Mouse (Mus musculus) hindbrain, postnatal 0 days (tissue): ENCODE results near the gene Sec61g. TPM values are rescaled to one million over a fixed set of nuclear protein-coding genes. Genes with fewer than 3 reads are reported as not detected.
"Not testable (repeated sequence)": the region's sequence is repeated elsewhere in the genome, so short reads cannot be mapped to it uniquely, and the experiment has no call there.

Experiments used
- ATAC-seq: fragments of 200-750 bp; cut with Nextera tagmentation; 2 replicates; pipeline ENCODE4 v1.8.0; 2017; ENCODE audit warnings: mild to moderate bottlenecking, moderate TSS enrichment, moderate library complexity
- DNase-seq: peaks from one replicate; pipeline ENCODE4 v3.0.0-alpha.2; 2015; ENCODE audit warnings: low spot score
- H3K27ac ChIP-seq: fragments of 300-500 bp; sonication (generic); 2 replicates; pipeline ENCODE4 v1.5.1; 2014; ENCODE audit warnings: mild to moderate bottlenecking
- H3K27me3 ChIP-seq: fragments of 300-500 bp; sonication (generic); 2 replicates; pipeline ENCODE4 v1.6.1; 2014; ENCODE audit warnings: low read length, mixed read lengths; ENCODE audit not compliant: insufficient read depth
- H3K36me3 ChIP-seq: fragments of 300-500 bp; sonication (generic); 2 replicates; pipeline ENCODE4 v1.6.1; 2014; ENCODE audit warnings: low read length, mixed read lengths; ENCODE audit not compliant: insufficient read depth
- H3K4me1 ChIP-seq: fragments of 300-500 bp; sonication (generic); 2 replicates; pipeline ENCODE4 v1.6.1; 2014; ENCODE audit warnings: antibody characterized with exemption, low read length, mixed read lengths; ENCODE audit not compliant: insufficient read depth
- H3K4me2 ChIP-seq: fragments of 300-500 bp; sonication (generic); 2 replicates; pipeline ENCODE4 v1.6.1; 2014; ENCODE audit warnings: low read depth, mild to moderate bottlenecking, low read length, moderate library complexity, mixed read lengths
- H3K4me3 ChIP-seq: fragments of 300-500 bp; sonication (generic); 2 replicates; pipeline ENCODE4 v1.5.1; 2014; ENCODE audit warnings: low read length
- H3K9ac ChIP-seq: fragments of 300-500 bp; sonication (generic); replicated peaks from 2 replicates; pipeline ENCODE4 v1.6.1; 2014; ENCODE audit warnings: mild to moderate bottlenecking, low read length, moderate library complexity, mixed read lengths
- H3K9me3 ChIP-seq: fragments of 300-500 bp; sonication (generic); 2 replicates; pipeline ENCODE4 v1.6.1; 2016; ENCODE audit warnings: low read length, mixed read lengths
- CTCF ChIP-seq: IDR thresholded peaks from 2 replicates; pipeline ENCODE4 v1.5.1; 2016; ENCODE audit warnings: antibody characterized with exemption, control low read depth, low read depth
- WGBS: fragments of 180-500 bp; shearing (Covaris S2); extraction: QIAGEN DNeasy Blood & Tissue Kit; methylation state at CpG from one replicate; pipeline ENCODE4 v1.1.7; 2014; 5-methylcytosine and 5-hydroxymethylcytosine counted together
- polyA plus RNA-seq: library from polyadenylated mRNA; unstranded; fragments of >200 nt; fragmentation: Nextera tagmentation; extraction: Ambion mirVana; gene quantifications from 2 replicates; pipeline ENCODE4 v1.2.1, GENCODE M21; 2015
- total RNA-seq: library from RNA; depleted of rRNA; stranded (reverse); fragments of >200 nt; gene quantifications from 2 replicates; pipeline ENCODE4 v1.2.3, GENCODE M21; 2014

The Sec61g gene
- total and polyA plus RNA-seq, 2 experiments from 2014 or later, result 14.9 to 34.6 TPM

- Histone ChIP-seq H3K27ac (no peak overlapping the region), H3K4me1 (no peaks in the 10 kb centered on the region), H3K4me3 (no peak overlapping the region), H3K4me2 (no peak overlapping the region), H3K36me3 (no peaks in the 10 kb centered on the region), H3K9ac (no peak overlapping the region), H3K9me3 (no peaks in the 10 kb centered on the region), H3K27me3 (no peaks in the 10 kb centered on the region)
- ATAC-seq (no peak), DNase-seq (no peak)
- no peak for TF ChIP-seq CTCF
- WGBS, result 96% methylated on average over 5 of the region's 5 CpGs
These were observed 20.1 kb upstream of the Sec61g start for GRCm38 (mm10) chr11:16528391-16528790.

DNA sequence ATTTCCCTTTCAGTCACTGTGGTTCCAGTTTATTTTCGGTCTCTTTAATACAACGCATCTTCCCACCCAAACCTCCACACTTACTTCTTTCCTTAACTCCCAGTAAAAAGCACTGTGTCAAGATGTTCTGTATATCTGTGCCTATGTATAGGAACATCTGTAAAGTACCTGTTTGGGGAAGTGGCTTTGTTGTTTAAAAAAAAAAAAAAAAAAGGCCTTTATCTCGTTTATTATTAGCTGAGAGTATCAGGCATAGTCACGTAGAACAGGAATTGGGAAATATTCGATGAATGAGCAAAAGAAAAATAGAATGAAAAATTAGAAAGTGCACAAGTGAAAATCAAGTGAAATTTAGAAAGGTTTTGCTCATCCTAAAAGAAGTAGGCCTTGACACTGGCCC lies 19.5 kb upstream of the Sec61g start:
- Histone ChIP-seq H3K4me1 (no peaks in the 10 kb centered on the region), H3K9me3 (no peaks in the 10 kb centered on the region), H3K4me3 (no peak overlapping the region), H3K4me2 (no peak overlapping the region), H3K27ac (no peak overlapping the region), H3K27me3 (no peaks in the 10 kb centered on the region), H3K36me3 (no peaks in the 10 kb centered on the region), H3K9ac (no peak overlapping the region)
- WGBS, result 90% methylated on average over 5 of the region's 5 CpGs
- TF ChIP-seq CTCF, result no peak
- DNase-seq (no peak), ATAC-seq (no peak)

GRCm38 (mm10) chr11:16526467-16526866 lies 18.2 kb upstream of the Sec61g start:
- Histone ChIP-seq H3K4me3 (no peak overlapping the region), H3K27ac (no peak overlapping the region), H3K27me3 (no peaks in the 10 kb centered on the region), H3K4me1 (no peaks in the 10 kb centered on the region), H3K9ac (no peak overlapping the region), H3K4me2 (no peak overlapping the region), H3K36me3 (no peaks in the 10 kb centered on the region), H3K9me3 (no peaks in the 10 kb centered on the region)
- ATAC-seq (no peak), DNase-seq (no peak)
- TF ChIP-seq CTCF, result no peak
- 61% methylated on average over 2 of the region's 2 CpGs for WGBS

DNA sequence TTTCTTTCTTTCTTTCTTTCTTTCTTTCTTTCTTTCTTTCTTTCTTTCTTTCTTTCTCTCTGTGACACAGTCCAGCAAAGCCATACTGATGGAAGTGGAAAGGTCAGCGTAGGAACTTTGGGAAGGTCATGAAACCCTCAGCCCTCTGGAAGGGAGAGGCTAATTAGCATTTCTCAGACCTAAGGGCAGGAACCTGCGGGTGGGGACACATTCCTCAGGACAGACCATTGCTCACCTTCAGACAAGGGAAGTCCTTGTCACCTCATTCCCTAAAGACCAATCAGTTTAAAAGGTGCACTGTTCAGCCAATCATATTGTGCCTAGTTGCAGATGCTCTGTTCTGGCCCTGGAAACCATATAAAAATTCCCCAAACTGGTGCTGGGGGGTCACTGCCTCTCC lies 17.4 kb upstream of the Sec61g start:
- no peak for DNase-seq
- WGBS, result 50% methylated on average over 2 of the region's 2 CpGs
- Histone ChIP-seq H3K4me1 (no peaks in the 10 kb centered on the region), H3K4me3 (no peak overlapping the region), H3K4me2 (no peak overlapping the region), H3K9me3 (no peaks in the 10 kb centered on the region), H3K27me3 (no peaks in the 10 kb centered on the region), H3K9ac (no peak overlapping the region), H3K36me3 (no peaks in the 10 kb centered on the region), H3K27ac (no peak overlapping the region)
- no peak for ATAC-seq
- TF ChIP-seq CTCF, result no peak

GRCm38 (mm10) chr11:16524917-16525640 lies 16.8 kb upstream of the Sec61g start:
- H3K4me1 ChIP-seq, result no peaks in the 10 kb centered on the region
- ATAC-seq, result peak; percentile 81
- H3K4me2 ChIP-seq, result no peak overlapping the region
- no peaks in the 10 kb centered on the region for H3K36me3 ChIP-seq
- H3K4me3 ChIP-seq, result no peak overlapping the region
- no peaks in the 10 kb centered on the region for H3K27me3 ChIP-seq
- no peak overlapping the region for H3K9ac ChIP-seq
- DNase-seq, result peak; percentile 90
- peak; percentile 71 for TF ChIP-seq CTCF
- no peaks in the 10 kb centered on the region for H3K9me3 ChIP-seq
- H3K27ac ChIP-seq, result no peak overlapping the region
- 39% methylated on average over 3 of the region's 3 CpGs for WGBS

DNA sequence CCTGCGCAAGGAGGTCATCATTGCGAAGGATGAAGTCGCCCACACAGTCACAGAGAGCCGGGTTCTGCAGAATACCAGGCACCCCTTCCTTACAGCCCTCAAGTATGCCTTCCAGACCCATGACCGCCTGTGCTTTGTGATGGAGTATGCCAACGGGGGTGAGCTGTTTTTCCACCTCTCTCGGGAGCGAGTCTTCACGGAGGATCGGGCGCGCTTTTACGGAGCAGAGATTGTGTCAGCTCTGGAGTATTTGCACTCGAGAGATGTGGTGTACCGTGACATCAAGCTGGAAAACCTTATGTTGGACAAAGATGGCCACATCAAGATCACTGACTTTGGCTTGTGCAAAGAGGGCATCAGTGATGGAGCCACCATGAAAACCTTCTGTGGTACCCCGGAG lies 6.8 kb upstream of the Sec61g start:
- H3K9ac ChIP-seq, DNase-seq, H3K27ac ChIP-seq, H3K36me3 ChIP-seq, H3K4me3 ChIP-seq, H3K4me1 ChIP-seq, ATAC-seq, H3K9me3 ChIP-seq, H3K4me2 ChIP-seq, H3K27me3 ChIP-seq: not testable (repeated sequence)
- 97% methylated on average over 16 of the region's 16 CpGs for WGBS

DNA sequence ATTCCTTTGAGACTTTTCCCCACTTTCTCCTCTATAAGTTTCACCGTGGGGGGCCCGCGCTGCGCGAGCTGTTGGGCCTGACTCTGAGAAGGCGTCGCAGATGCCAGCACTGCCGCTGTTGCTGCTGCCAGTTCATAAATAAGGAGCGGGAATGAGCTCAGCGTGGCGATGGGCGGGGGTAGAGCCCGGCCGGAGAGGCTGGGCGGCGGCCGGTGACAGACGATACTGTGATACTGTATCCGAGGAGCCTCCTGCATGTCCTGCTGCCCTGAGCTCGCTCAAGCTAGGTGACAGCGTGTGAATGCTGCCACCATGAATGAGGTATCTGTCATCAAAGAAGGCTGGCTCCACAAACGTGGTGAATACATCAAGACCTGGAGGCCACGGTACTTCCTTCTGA lies 5.9 kb upstream of the Sec61g start:
- not testable (repeated sequence) for H3K27ac ChIP-seq, H3K36me3 ChIP-seq, H3K4me2 ChIP-seq, H3K9me3 ChIP-seq, H3K27me3 ChIP-seq, H3K4me3 ChIP-seq, ATAC-seq, DNase-seq, H3K4me1 ChIP-seq, H3K9ac ChIP-seq
- WGBS, result 67% methylated on average over 23 of the region's 23 CpGs
